Mouse (Mus musculus): ENCODE results near the gene Upk2. TPM values are rescaled to one million over a fixed set of nuclear protein-coding genes. Genes with fewer than 3 reads are reported as not detected.
"Not testable (repeated sequence)": the region's sequence is repeated elsewhere in the genome, so short reads cannot be mapped to it uniquely, and the experiment has no call there.

Gene Upk2
- polyA plus RNA-seq, 1 experiment from 2014 or later: not detected

DNA sequence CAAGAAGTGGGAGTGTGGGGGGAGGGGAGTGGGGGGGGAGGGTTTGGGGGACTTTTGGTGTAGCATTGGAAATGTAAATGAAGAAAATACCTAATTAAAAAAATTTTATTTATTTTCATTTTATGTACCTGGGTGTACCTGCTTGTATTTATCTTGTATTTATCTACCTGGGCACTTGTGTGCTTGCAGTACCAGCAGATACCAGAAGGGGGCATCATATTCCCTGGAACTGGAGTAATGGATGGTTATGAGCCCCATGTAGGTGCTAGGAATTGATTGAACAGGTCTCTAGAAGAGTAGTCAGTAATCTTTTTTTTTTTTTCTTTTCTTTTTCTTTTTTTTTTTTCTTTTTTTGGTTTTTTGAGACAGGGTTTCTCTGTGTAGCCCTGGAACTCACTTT is 4.4 kb downstream of the Upk2 start:
- Histone ChIP-seq H3K4me1 (ENCODE audit: control insufficient read depth in 2 of 2, insufficient read depth in 2 of 2, low read length in 2 of 2) (no peaks in the 10 kb centered on the region), H3K4me2 (ENCODE audit: low read length) (no peak overlapping the region), H3K27ac (replicated peaks in 1 of 2; ENCODE audit: control insufficient read depth in 1 of 2, insufficient read depth in 1 of 2, low read depth in 2 of 2, low read length in 2 of 2) (no peak overlapping the region), H3K36me3 (ENCODE audit: control insufficient read depth, insufficient read depth, low read length) (no peaks in the 10 kb centered on the region), H3K9ac (ENCODE audit: low read length) (no peak overlapping the region), H3K4me3 (ENCODE audit: control insufficient read depth in 1 of 2, insufficient read depth in 1 of 2, low read depth in 1 of 2, low read length in 2 of 2) (no peak overlapping the region), H3K27me3 (ENCODE audit: control insufficient read depth, insufficient read depth, low read length) (peaks cover 12% of the 10 kb centered on the region), H3K9me3 (ENCODE audit: control insufficient read depth, low read length) (no peaks in the 10 kb centered on the region)
- no peak for ATAC-seq (ENCODE audit: insufficient number of reproducible peaks, insufficient read depth, low FRiP score, low read depth)

- not testable (repeated sequence) for H3K4me2 ChIP-seq (ENCODE audit: low read length); H3K36me3 ChIP-seq (ENCODE audit: control insufficient read depth, insufficient read depth, low read length); H3K4me1 ChIP-seq (ENCODE audit: control insufficient read depth in 2 of 2, insufficient read depth in 2 of 2, low read length in 2 of 2); H3K9me3 ChIP-seq (ENCODE audit: control insufficient read depth, low read length); H3K27me3 ChIP-seq (ENCODE audit: control insufficient read depth, insufficient read depth, low read length); ATAC-seq (ENCODE audit: insufficient number of reproducible peaks, insufficient read depth, low FRiP score, low read depth); H3K9ac ChIP-seq (ENCODE audit: low read length); H3K27ac ChIP-seq (replicated peaks in 1 of 2; ENCODE audit: control insufficient read depth in 1 of 2, insufficient read depth in 1 of 2, low read depth in 2 of 2, low read length in 2 of 2); H3K4me3 ChIP-seq (ENCODE audit: control insufficient read depth in 1 of 2, insufficient read depth in 1 of 2, low read depth in 1 of 2, low read length in 2 of 2)
- WGBS: 76% methylated on average over 7 of the region's 7 CpGs
Observed at GRCm38 (mm10) chr9:44444402-44445025, 10.3 kb downstream of the Upk2 start.

DNA sequence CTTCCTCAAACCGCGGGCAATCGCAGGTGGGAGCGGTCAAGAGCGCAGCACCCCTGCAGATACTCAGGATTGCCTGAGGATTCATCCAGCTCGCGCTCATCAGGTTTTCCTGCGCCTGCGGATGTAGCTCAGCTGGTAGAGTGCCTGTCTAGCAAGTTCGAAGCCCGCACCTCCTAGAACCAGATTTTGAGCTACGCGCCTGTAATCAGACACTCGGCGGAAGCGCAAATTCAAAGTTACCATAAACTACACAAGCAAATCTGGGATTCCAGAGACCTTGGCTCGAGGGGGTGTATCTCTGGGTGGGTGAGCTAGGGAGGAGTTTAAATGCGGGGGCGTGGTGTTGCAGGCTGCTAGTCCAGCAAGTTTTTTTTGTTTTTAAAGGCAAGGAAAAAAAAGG is 13.8 kb downstream of the Upk2 start, which contains the start of gene Foxr1:
Gene Foxr1 (minus strand): TSS at position 176 of the 400 bp plus-strand sequence.
- no peaks in the 10 kb centered on the region for H3K27me3 ChIP-seq (ENCODE audit: control insufficient read depth, insufficient read depth, low read length)
- H3K4me3 ChIP-seq (ENCODE audit: control insufficient read depth in 1 of 2, insufficient read depth in 1 of 2, low read depth in 1 of 2, low read length in 2 of 2): no peak within 1 kb of the TSS
- no peak within 1 kb of the TSS for H3K4me2 ChIP-seq (ENCODE audit: low read length)
- no peak for ATAC-seq (ENCODE audit: insufficient number of reproducible peaks, insufficient read depth, low FRiP score, low read depth)
- 59% methylated on average over 19 of the region's 19 CpGs for WGBS
- H3K9me3 ChIP-seq (ENCODE audit: control insufficient read depth, low read length): no peaks in the 10 kb centered on the region
- no peaks in the 10 kb centered on the region for H3K36me3 ChIP-seq (ENCODE audit: control insufficient read depth, insufficient read depth, low read length)
- H3K4me1 ChIP-seq (ENCODE audit: control insufficient read depth in 2 of 2, insufficient read depth in 2 of 2, low read length in 2 of 2): no peaks in the 10 kb centered on the region
- no peak within 1 kb of the TSS for H3K9ac ChIP-seq (ENCODE audit: low read length)
- no peak within 1 kb of the TSS for H3K27ac ChIP-seq (replicated peaks in 1 of 2; ENCODE audit: control insufficient read depth in 1 of 2, insufficient read depth in 1 of 2, low read depth in 2 of 2, low read length in 2 of 2)

GRCm38 (mm10) chr9:44435747-44436146 is 19.0 kb downstream of the Upk2 start:
- ATAC-seq (ENCODE audit: insufficient number of reproducible peaks, insufficient read depth, low FRiP score, low read depth): no peak
- 83% methylated on average over 6 of the region's 6 CpGs for WGBS

DNA sequence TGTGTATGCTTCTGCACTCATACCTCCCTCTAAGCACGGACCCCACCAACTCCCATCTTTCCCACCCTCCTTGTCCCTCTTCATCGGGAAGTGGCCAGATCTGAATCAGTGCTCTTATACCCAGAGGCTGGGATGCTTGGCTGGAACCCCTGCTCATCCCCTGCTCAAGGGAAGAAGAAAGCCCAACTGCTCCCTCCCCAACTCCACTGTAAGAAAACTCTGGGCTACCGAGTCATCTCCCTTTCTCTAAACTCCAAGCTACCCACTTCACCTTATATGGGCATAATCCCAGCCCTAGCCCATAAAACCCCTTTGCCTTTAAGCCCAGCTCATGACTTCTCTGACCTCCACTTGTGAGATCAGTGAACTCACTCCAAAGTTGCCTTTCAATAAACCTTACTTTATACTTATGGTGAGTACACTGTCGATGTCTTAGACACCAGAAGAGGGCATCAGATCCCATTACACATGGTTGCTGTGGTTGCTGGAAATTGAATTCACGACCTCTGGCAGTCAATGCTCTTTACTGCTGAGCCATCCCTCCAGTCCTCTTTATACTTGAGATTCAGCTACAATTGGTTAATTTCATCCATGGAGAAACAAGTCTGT is 22.1 kb downstream of the Upk2 start:
- ATAC-seq (ENCODE audit: insufficient number of reproducible peaks, insufficient read depth, low FRiP score, low read depth): no peak
- WGBS: 42% methylated on average over 5 of the region's 5 CpGs
- no peak overlapping the region for H3K9ac ChIP-seq (ENCODE audit: low read length)
- H3K4me3 ChIP-seq (ENCODE audit: control insufficient read depth in 1 of 2, insufficient read depth in 1 of 2, low read depth in 1 of 2, low read length in 2 of 2): no peak overlapping the region
- no peaks in the 10 kb centered on the region for H3K27me3 ChIP-seq (ENCODE audit: control insufficient read depth, insufficient read depth, low read length)
- no peaks in the 10 kb centered on the region for H3K9me3 ChIP-seq (ENCODE audit: control insufficient read depth, low read length)
- H3K4me1 ChIP-seq (ENCODE audit: control insufficient read depth in 2 of 2, insufficient read depth in 2 of 2, low read length in 2 of 2): no peaks in the 10 kb centered on the region
- H3K27ac ChIP-seq (replicated peaks in 1 of 2; ENCODE audit: control insufficient read depth in 1 of 2, insufficient read depth in 1 of 2, low read depth in 2 of 2, low read length in 2 of 2): no peak overlapping the region
- no peak overlapping the region for H3K4me2 ChIP-seq (ENCODE audit: low read length)
- H3K36me3 ChIP-seq (ENCODE audit: control insufficient read depth, insufficient read depth, low read length): no peaks in the 10 kb centered on the region

More at GRCm38 (mm10) chr9:44435747-44436146, 19.0 kb downstream of the Upk2 start:
- Histone ChIP-seq H3K27ac (replicated peaks in 1 of 2; ENCODE audit: control insufficient read depth in 1 of 2, insufficient read depth in 1 of 2, low read depth in 2 of 2, low read length in 2 of 2) (no peak overlapping the region), H3K4me2 (ENCODE audit: low read length) (no peak overlapping the region), H3K9me3 (ENCODE audit: control insufficient read depth, low read length) (no peaks in the 10 kb centered on the region), H3K4me3 (ENCODE audit: control insufficient read depth in 1 of 2, insufficient read depth in 1 of 2, low read depth in 1 of 2, low read length in 2 of 2) (no peak overlapping the region), H3K36me3 (ENCODE audit: control insufficient read depth, insufficient read depth, low read length) (no peaks in the 10 kb centered on the region), H3K9ac (ENCODE audit: low read length) (no peak overlapping the region), H3K4me1 (ENCODE audit: control insufficient read depth in 2 of 2, insufficient read depth in 2 of 2, low read length in 2 of 2) (no peaks in the 10 kb centered on the region), H3K27me3 (ENCODE audit: control insufficient read depth, insufficient read depth, low read length) (no peaks in the 10 kb centered on the region)

- Histone ChIP-seq H3K36me3 (ENCODE audit: control insufficient read depth, insufficient read depth, low read length) (no peaks in the 10 kb centered on the region), H3K4me3 (ENCODE audit: control insufficient read depth in 1 of 2, insufficient read depth in 1 of 2, low read depth in 1 of 2, low read length in 2 of 2) (no peak overlapping the region), H3K4me2 (ENCODE audit: low read length) (no peak overlapping the region), H3K9me3 (ENCODE audit: control insufficient read depth, low read length) (no peaks in the 10 kb centered on the region), H3K4me1 (ENCODE audit: control insufficient read depth in 2 of 2, insufficient read depth in 2 of 2, low read length in 2 of 2) (no peaks in the 10 kb centered on the region), H3K27ac (replicated peaks in 1 of 2; ENCODE audit: control insufficient read depth in 1 of 2, insufficient read depth in 1 of 2, low read depth in 2 of 2, low read length in 2 of 2) (no peak overlapping the region), H3K27me3 (ENCODE audit: control insufficient read depth, insufficient read depth, low read length) (no peaks in the 10 kb centered on the region), H3K9ac (ENCODE audit: low read length) (no peak overlapping the region)
- WGBS: 83% methylated on average over 4 of the region's 4 CpGs
- no peak for ATAC-seq (ENCODE audit: insufficient number of reproducible peaks, insufficient read depth, low FRiP score, low read depth)
Observed at GRCm38 (mm10) chr9:44423576-44423975, 31.2 kb downstream of the Upk2 start.

- H3K27me3 ChIP-seq (ENCODE audit: control insufficient read depth, insufficient read depth, low read length): no peaks in the 10 kb centered on the region
- ATAC-seq (ENCODE audit: insufficient number of reproducible peaks, insufficient read depth, low FRiP score, low read depth): no peak
- H3K27ac ChIP-seq (replicated peaks in 1 of 2; ENCODE audit: control insufficient read depth in 1 of 2, insufficient read depth in 1 of 2, low read depth in 2 of 2, low read length in 2 of 2): no peak overlapping the region
- H3K9ac ChIP-seq (ENCODE audit: low read length): no peak overlapping the region
- peaks cover 10% of the 10 kb centered on the region; the same call in 1 of the 2 replicates for H3K36me3 ChIP-seq (ENCODE audit: control insufficient read depth, insufficient read depth, low read length)
- no peak overlapping the region for H3K4me2 ChIP-seq (ENCODE audit: low read length)
- H3K4me3 ChIP-seq (ENCODE audit: control insufficient read depth in 1 of 2, insufficient read depth in 1 of 2, low read depth in 1 of 2, low read length in 2 of 2): no peak overlapping the region
- H3K4me1 ChIP-seq (ENCODE audit: control insufficient read depth in 2 of 2, insufficient read depth in 2 of 2, low read length in 2 of 2): peaks cover 2 to 13% of the 10 kb centered on the region in 2 experiments
- H3K9me3 ChIP-seq (ENCODE audit: control insufficient read depth, low read length): no peaks in the 10 kb centered on the region
- 72% methylated on average over 5 of the region's 5 CpGs for WGBS
Observed at GRCm38 (mm10) chr9:44420280-44420898, 34.4 kb downstream of the Upk2 start.
